Mouse (Mus musculus): ENCODE measurements at regions not wholly inside any gene's neighbourhood (a gene's known extent, or its start where the extent isn't known, plus 50 kb on each side); places are given as distances from the start of the nearest gene placed in this dataset.

DNA sequence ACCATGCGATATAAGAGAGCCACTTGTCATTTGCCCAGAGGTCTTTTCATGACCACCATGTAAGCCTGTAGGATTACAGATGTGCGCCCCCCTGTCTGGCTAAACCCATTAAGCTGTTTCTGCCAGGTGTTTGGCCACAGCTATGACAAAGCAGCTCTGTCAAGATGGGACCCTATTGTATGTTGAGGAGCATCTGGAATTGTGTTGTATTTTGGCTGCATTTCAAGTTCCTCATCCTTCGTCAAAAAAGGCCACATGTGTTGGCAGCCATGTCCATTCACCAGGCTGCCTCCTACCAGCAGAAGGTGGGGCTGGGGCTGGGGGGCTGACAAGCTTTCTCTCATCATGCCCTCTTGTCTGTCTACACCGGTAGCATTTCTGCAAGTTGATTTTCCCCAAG lies 65.7 kb upstream of the Lsm14a start:
- H3K79me2 ChIP-seq (ENCODE audit: control insufficient read depth, insufficient read depth, low read length, poor library complexity) = no peaks in the 10 kb centered on the region
- no peaks in the 10 kb centered on the region for H3K36me3 ChIP-seq (ENCODE audit: control insufficient read depth in 1 of 2, insufficient read depth in 2 of 2, low read length in 2 of 2)
- no peak overlapping the region for H3K4me3 ChIP-seq (ENCODE audit: control insufficient read depth in 1 of 2, insufficient read depth in 1 of 2, low read depth in 2 of 2, low read length in 2 of 2)
- H3K27ac ChIP-seq (ENCODE audit: control insufficient read depth, low read depth, low read length) = no peak overlapping the region
- DNase-seq (ENCODE audit: low read depth, low spot score) = no peak
- H3K9me3 ChIP-seq (replicated peaks; ENCODE audit: insufficient read depth, low read length) = no peaks in the 10 kb centered on the region
- H3K27me3 ChIP-seq (ENCODE audit: control insufficient read depth in 1 of 2, insufficient read depth in 2 of 2, low read length in 2 of 2) = no peaks in the 10 kb centered on the region
- no peaks in the 10 kb centered on the region for H3K4me1 ChIP-seq (ENCODE audit: control insufficient read depth in 1 of 2, insufficient read depth in 2 of 2, low read length in 2 of 2)
- no peak overlapping the region for H3K9ac ChIP-seq (ENCODE audit: control insufficient read depth, low read depth, low read length, poor library complexity, severe bottlenecking)
- TF ChIP-seq BHLHE40 (IDR thresholded peaks at IDR 0.05; ENCODE audit: borderline replicate concordance, low read depth, low read length) (no peak), UBTF (IDR thresholded peaks at IDR 0.05; ENCODE audit: borderline replicate concordance, insufficient read depth, low read depth, low read length) (no peak), HCFC1 (IDR thresholded peaks at IDR 0.05; ENCODE audit: low read depth, low read length) (no peak), ZKSCAN1 (IDR thresholded peaks at IDR 0.05; ENCODE audit: low read depth, low read length) (no peak), ETS1 (IDR thresholded peaks at IDR 0.05; ENCODE audit: low read depth, low read length) (no peak), ELF1 (IDR thresholded peaks at IDR 0.05; ENCODE audit: low read depth, low read length) (no peak)

DNA sequence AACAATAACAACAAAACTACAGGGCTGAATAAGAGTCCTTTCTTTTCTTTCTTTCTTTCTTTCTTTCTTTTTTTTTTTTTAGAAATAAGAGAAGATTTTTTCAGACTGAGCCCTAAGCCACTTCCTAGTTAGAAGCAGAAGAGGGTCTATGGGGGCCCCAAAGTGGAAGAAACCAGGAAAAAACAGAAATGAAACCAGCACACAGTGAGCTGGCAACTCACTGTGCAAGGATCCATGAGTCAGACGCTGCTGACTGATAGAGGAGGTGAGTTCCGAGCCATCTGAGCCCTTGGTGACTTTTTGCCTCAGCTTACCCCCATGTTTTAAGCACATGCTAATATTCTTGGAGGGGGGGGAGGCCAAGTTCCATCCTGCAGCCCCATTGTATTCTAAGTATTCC lies 55.2 kb upstream of the Lsm14a start:
- Histone ChIP-seq H3K4me3 (ENCODE audit: control insufficient read depth in 1 of 2, insufficient read depth in 1 of 2, low read depth in 2 of 2, low read length in 2 of 2) (no peak overlapping the region), H3K36me3 (ENCODE audit: control insufficient read depth in 1 of 2, insufficient read depth in 2 of 2, low read length in 2 of 2) (no peaks in the 10 kb centered on the region), H3K27ac (ENCODE audit: control insufficient read depth, low read depth, low read length) (no peak overlapping the region), H3K4me1 (ENCODE audit: control insufficient read depth in 1 of 2, insufficient read depth in 2 of 2, low read length in 2 of 2) (no peaks in the 10 kb centered on the region), H3K9me3 (replicated peaks; ENCODE audit: insufficient read depth, low read length) (no peaks in the 10 kb centered on the region), H3K27me3 (ENCODE audit: control insufficient read depth in 1 of 2, insufficient read depth in 2 of 2, low read length in 2 of 2) (no peaks in the 10 kb centered on the region), H3K9ac (ENCODE audit: control insufficient read depth, low read depth, low read length, poor library complexity, severe bottlenecking) (no peak overlapping the region), H3K79me2 (ENCODE audit: control insufficient read depth, insufficient read depth, low read length, poor library complexity) (no peaks in the 10 kb centered on the region)
- DNase-seq (ENCODE audit: low read depth, low spot score) = no peak
- TF ChIP-seq ZNF384 (IDR thresholded peaks at IDR 0.05; ENCODE audit: low read depth, low read length) = no peak
- TF ChIP-seq MYC (IDR thresholded peaks at IDR 0.05; ENCODE audit: low read depth, low read length) = no peak
- TF ChIP-seq HCFC1 (IDR thresholded peaks at IDR 0.05; ENCODE audit: low read depth, low read length) = no peak
- TF ChIP-seq POLR2AphosphoS5 (IDR thresholded peaks at IDR 0.05; ENCODE audit: borderline replicate concordance, low read depth, low read length) = no peak
- TF ChIP-seq BHLHE40 (IDR thresholded peaks at IDR 0.05; ENCODE audit: borderline replicate concordance, low read depth, low read length) = no peak
- no peak for TF ChIP-seq GABPA (IDR thresholded peaks at IDR 0.05; ENCODE audit: low read depth, low read length)
- TF ChIP-seq USF2 (IDR thresholded peaks at IDR 0.05; ENCODE audit: borderline replicate concordance in 1 of 2, insufficient read depth in 1 of 2, low read depth in 1 of 2, low read length in 2 of 2) = no peak
- TF ChIP-seq UBTF (IDR thresholded peaks at IDR 0.05; ENCODE audit: borderline replicate concordance, insufficient read depth, low read depth, low read length) = no peak
- TF ChIP-seq E2F4 (IDR thresholded peaks at IDR 0.05; ENCODE audit: borderline replicate concordance, low read depth, low read length) = no peak
- no peak for TF ChIP-seq TAL1 (IDR thresholded peaks at IDR 0.05; ENCODE audit: low read length)
- no peak for TF ChIP-seq TBP (IDR thresholded peaks at IDR 0.05; ENCODE audit: low read depth, low read length)
- no peak for TF ChIP-seq NRF1 (IDR thresholded peaks at IDR 0.05; ENCODE audit: insufficient read depth, low read depth, low read length, poor library complexity, severe bottlenecking)
- no peak for TF ChIP-seq SMC3 (IDR thresholded peaks at IDR 0.05; ENCODE audit: low read depth, low read length)
- TF ChIP-seq NELFE (IDR thresholded peaks at IDR 0.05; ENCODE audit: low read depth, low read length) = no peak
- TF ChIP-seq CHD2 (IDR thresholded peaks at IDR 0.05; ENCODE audit: low read length) = no peak
- TF ChIP-seq ZC3H11A (IDR thresholded peaks at IDR 0.05; ENCODE audit: low read depth, low read length) = no peak
- TF ChIP-seq ZKSCAN1 (IDR thresholded peaks at IDR 0.05; ENCODE audit: low read depth, low read length) = no peak
- no peak for TF ChIP-seq ETS1 (IDR thresholded peaks at IDR 0.05; ENCODE audit: low read depth, low read length)
